Mouse (Mus musculus): ENCODE measurements around the gene Sod1.

DNA sequence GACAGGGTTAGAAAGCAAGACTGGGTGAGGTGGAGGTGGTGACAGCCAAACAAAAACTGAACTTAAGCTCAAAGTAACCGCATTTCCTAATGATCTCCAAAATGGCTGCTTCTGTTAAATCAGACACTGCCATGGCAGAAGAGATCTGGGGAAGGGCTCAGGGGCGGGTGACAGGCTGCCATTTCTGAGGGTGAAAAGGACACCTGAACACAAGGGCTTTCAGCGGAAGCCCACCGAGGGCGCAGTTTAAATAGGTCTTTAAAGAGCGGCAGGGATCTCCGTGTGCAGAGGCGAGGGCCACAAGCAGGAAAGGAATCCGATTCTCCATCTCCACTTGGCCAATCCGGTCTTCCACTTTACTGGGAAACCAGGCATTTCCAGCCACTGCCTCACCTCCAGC lies 13.1 kb downstream of the Sod1 start:
- TF ChIP-seq CTCF (IDR thresholded peaks at IDR 0.05; ENCODE audit: low read depth) (no peak), EP300 (IDR thresholded peaks at IDR 0.05; ENCODE audit: low read depth) (no peak)

Data from liver, embryonic 14.5 days (tissue).